Mouse (Mus musculus) retina, embryonic 14.5 days (tissue): ENCODE measurements around the gene Fhl2.

Experiments used
- DNase-seq: peaks from one replicate; pipeline ENCODE4 v3.0.0-alpha.2; 2015; ENCODE audit warnings: low spot score

Fhl2 gene

GRCm38 (mm10) chr1:43108729-43109128 lies 88.1 kb downstream of the Fhl2 start:
- DNase-seq: no peak

DNA sequence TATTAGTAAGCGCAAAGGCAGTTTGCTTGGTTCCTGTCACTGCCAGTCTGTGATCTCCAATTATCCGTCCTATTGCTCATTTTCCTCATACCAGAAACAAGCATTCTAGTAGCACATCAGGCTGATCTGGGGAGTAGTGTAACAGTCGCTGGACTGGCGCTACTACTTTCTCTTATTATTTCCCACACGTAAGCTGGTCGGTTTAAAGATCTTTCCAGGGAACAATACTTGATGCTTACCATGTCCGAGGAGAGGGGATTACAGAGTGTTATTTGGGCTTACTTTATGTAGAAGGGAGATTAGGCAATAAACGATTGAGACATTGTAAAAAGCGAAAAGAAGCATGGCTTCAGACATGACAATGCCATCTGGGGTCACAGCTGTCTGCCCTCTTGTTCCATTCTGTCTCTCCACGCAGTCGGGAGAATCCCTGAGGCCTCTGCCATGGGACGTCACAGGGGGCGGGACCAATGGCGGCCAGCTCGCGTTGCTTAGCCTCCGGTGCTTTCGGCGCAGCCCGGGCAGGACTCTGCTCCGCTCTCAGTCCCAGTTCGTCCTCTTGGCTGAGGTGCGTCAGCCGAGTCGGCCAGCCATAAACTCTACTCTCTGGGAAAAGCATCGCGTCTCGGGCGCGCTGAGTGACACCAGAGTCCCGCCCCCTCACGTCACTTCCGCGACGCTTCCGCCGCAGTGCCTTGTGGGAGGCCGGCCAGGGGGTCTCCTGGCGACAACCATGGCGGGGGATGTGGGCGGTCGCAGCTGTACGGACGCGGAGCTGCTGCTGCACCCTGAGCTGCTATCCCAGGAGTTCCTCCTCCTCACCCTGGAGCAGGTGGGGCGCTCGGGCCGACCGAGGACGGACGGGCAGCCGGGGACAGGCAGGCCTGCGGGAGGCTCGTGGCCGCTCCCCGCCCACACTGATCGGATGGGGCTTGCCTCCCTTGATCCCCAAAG lies 98.5 kb downstream of the Fhl2 start, which contains the start of the genes Tgfbrap1 and AI597479:
Gene Tgfbrap1, minus strand, starts transcription at position 607 of the 954 bp plus-strand sequence.
Gene AI597479, plus strand, starts transcription at position 680 of the 954 bp plus-strand sequence.
- DNase-seq: peak; percentile 97

DNA sequence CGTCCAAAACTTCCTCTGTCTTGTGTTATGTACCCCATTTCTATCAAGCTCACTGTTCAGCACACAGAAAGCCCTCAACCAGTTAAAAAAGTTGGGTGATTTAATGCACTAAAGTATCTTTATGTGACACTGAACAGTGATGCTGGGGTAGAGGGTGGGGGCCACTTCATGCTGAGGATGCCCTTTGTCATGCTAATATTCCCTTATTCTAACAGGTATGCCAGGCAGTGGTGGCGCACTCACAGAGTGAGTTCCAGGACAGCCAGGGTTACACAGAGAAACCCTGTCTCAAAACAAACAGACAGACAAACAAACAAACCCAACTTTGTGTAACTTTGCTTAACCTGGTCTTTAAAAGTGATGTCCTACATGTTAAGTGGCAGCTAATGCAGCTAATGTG lies 102.6 kb downstream of the Fhl2 start:
- DNase-seq: no peak

DNA sequence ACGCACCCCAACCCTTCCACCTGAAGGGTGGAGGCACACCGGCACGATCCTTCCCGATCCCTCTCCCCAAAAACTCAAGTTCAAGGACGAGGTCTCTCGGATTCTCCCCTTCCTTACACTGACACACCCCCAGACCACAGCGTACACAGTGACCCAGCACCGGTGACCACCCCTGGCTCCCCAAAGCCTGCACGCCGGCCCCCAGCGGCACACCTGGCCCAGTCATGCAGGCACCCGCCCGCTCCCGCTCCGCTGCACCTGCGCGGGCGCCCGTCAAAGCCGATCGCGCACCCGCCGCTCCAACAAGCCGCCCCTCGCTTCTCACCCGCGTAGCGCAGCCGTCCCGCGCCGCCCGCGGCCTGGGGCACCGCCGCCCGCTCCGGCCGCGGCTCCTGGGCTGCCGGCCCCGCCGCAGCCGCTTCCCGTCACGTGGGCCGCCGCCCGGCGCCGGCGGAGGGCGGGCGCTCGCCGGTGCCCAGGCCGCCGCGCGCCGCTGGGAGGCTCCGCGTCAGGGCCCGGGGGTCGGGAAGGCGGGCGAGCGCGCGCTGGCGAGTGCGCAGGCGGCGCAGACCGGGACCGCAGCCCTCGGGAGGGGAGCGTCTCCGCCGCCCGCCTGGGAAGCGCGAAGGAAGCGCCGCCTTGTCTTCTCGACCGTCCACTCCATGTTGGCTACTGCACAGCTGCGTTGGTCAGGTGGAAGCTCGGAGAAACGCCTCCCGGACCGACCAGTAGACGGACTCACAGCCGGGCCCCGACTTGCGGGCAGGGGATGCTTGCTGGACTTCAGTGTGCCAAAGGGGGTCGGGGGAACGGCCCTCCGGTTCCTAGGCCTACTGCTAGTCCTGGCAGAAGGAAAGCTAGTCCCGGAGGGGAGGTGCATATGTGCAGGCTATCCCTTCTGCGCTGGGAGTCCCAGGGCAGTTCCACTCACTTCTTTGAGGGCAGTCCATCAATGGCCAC lies 104.4 kb downstream of the Fhl2 start:
- DNase-seq: peak; percentile 71

GRCm38 (mm10) chr1:43091306-43092055 lies 105.3 kb downstream of the Fhl2 start:
- DNase-seq: no peak

DNA sequence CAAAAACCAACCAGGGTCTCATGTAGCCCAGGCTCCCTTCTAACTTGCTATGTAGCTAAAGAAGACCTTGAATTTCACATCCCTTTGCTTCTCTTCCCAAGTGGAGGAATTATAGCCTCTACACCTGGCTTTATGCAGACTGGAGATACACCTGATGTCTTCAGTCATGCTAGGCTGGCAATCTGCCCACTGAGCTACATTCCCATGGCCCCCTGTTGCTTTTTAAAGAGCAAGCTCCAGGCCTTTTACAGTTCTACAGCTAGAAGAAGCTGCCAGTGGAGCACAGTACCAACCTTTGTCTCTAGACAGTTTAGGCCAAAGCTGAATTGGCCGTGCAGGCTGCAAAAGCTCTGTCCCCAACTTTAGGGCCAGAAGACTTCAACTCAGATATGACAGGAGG lies 106.4 kb downstream of the Fhl2 start:
- no peak for DNase-seq

GRCm38 (mm10) chr1:43082946-43083345 lies 113.8 kb downstream of the Fhl2 start:
- DNase-seq: no peak

DNA sequence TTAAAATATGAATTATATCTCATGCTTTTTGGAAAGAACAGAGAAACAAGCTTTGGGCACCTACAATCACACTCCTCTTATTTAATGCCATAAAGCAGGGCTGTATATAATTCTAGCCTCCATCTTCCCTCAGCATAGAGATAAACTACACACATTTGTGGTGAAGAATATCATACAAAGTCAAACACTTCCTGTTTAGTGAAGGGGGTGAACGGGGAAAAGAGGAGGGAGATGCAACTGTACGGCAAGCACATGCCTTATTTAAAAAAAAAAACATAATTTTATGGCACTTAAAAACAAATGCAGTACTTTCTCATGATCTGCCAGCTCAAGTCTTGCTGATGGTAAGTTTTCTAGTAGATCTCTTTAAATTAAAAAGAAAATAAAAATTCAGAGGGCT lies 118.7 kb downstream of the Fhl2 start:
- no peak for DNase-seq

DNA sequence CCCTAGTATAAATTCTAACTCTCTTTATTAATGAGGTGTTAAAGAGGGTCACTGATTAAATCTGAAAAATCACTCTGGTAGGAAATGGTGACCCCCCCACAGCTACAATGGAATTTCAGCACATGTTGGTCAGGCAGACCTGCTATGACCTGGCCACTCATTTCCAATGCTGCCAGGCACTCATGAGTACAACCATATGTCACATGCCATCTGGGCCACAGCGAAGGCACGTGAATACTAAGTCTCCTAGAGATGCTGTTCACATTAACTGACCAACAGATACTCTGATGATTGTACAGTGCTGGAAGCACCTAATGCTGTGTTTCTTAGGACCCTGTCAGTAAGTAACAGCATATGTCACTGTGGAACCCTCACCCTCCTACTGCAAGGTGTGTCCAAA lies 122.0 kb downstream of the Fhl2 start:
- DNase-seq: no peak
